Mouse (Mus musculus): ENCODE results near the gene Acmsd. TPM values are rescaled to one million over a fixed set of nuclear protein-coding genes. Genes with fewer than 3 reads are reported as not detected.

The Acmsd gene
- polyA plus RNA-seq, 1 experiment from 2014 or later, result 6.1 TPM

- H3K9me3 ChIP-seq (replicated peaks; ENCODE audit: low read length), result no peaks in the 10 kb centered on the region
- peak within 1 kb of the TSS; percentile 69 for H3K4me2 ChIP-seq (ENCODE audit: low read length)
- no peaks in the 10 kb centered on the region for H3K27me3 ChIP-seq (ENCODE audit: insufficient read depth, low read length)
- TF ChIP-seq CTCF (IDR thresholded peaks at IDR 0.05; ENCODE audit: low read depth), result peak; percentile 42
- peaks cover 8% of the 10 kb centered on the region; the same call in 1 of the 2 replicates for H3K4me1 ChIP-seq (replicated peaks; ENCODE audit: insufficient read depth, low read length)
- H3K9ac ChIP-seq (ENCODE audit: low read depth, low read length), result peak within 1 kb of the TSS; percentile 93
- under 1% methylated on average over 59 of the region's 63 CpGs for WGBS
- peak within 1 kb of the TSS; percentile 90 for H3K4me3 ChIP-seq (replicated peaks; ENCODE audit: low read depth, low read length)
- H3K36me3 ChIP-seq (ENCODE audit: insufficient read depth, low read length), result no peaks in the 10 kb centered on the region
- ATAC-seq (replicated peaks; ENCODE audit: low FRiP score, low read depth) (peak; percentile 99), DNase-seq (ENCODE audit: low spot score) (peak; percentile 100)
- H3K27ac ChIP-seq, result peak within 1 kb of the TSS; percentile 95
Observed at GRCm38 (mm10) chr1:127773803-127774500, 44.7 kb downstream of the Acmsd start, which contains the start of gene Ccnt2. Gene Ccnt2, plus strand, starts transcription at chr1:127774164.

GRCm38 (mm10) chr1:127774501-127774880 is 45.3 kb downstream of the Acmsd start:
- no peaks in the 10 kb centered on the region for H3K9me3 ChIP-seq (replicated peaks; ENCODE audit: low read length)
- no peaks in the 10 kb centered on the region for H3K27me3 ChIP-seq (ENCODE audit: insufficient read depth, low read length)
- peaks cover 8% of the 10 kb centered on the region for H3K4me1 ChIP-seq (replicated peaks; ENCODE audit: insufficient read depth, low read length)
- H3K27ac ChIP-seq, result peak overlapping the region; percentile 95
- H3K4me3 ChIP-seq (replicated peaks; ENCODE audit: low read depth, low read length), result peak overlapping the region; percentile 90
- TF ChIP-seq CTCF (IDR thresholded peaks at IDR 0.05; ENCODE audit: low read depth), result no peak; the same call in 1 of the 2 replicates
- peak; percentile 25 for ATAC-seq (replicated peaks; ENCODE audit: low FRiP score, low read depth)
- H3K36me3 ChIP-seq (ENCODE audit: insufficient read depth, low read length), result no peaks in the 10 kb centered on the region
- under 1% methylated on average over 31 of the region's 31 CpGs for WGBS
- peak overlapping the region; percentile 93 for H3K9ac ChIP-seq (ENCODE audit: low read depth, low read length)
- peak; percentile 71 for DNase-seq (ENCODE audit: low spot score)
- H3K4me2 ChIP-seq (ENCODE audit: low read length), result peak overlapping the region; percentile 69

- Histone ChIP-seq H3K4me2 (ENCODE audit: low read length) (peak overlapping the region; percentile 69), H3K27me3 (ENCODE audit: insufficient read depth, low read length) (no peaks in the 10 kb centered on the region), H3K27ac (no peak overlapping the region), H3K9ac (ENCODE audit: low read depth, low read length) (peak overlapping the region; percentile 93), H3K4me1 (replicated peaks; ENCODE audit: insufficient read depth, low read length) (peaks cover 8% of the 10 kb centered on the region), H3K4me3 (replicated peaks; ENCODE audit: low read depth, low read length) (peak overlapping the region; percentile 90), H3K9me3 (replicated peaks; ENCODE audit: low read length) (no peaks in the 10 kb centered on the region), H3K36me3 (ENCODE audit: insufficient read depth, low read length) (no peaks in the 10 kb centered on the region)
- WGBS, result 10% methylated on average over 10 of the region's 10 CpGs
- DNase-seq (ENCODE audit: low spot score) (no peak), ATAC-seq (replicated peaks; ENCODE audit: low FRiP score, low read depth) (no peak)
- no peak for TF ChIP-seq CTCF (IDR thresholded peaks at IDR 0.05; ENCODE audit: low read depth)
Observed at GRCm38 (mm10) chr1:127775206-127775720, 46.0 kb downstream of the Acmsd start.

- WGBS, result 57% methylated on average over 6 of the region's 6 CpGs
- H3K9me3 ChIP-seq (replicated peaks; ENCODE audit: low read length), result no peaks in the 10 kb centered on the region
- no peak overlapping the region for H3K4me3 ChIP-seq (replicated peaks; ENCODE audit: low read depth, low read length)
- H3K4me2 ChIP-seq (ENCODE audit: low read length), result peak overlapping the region; percentile 36
- DNase-seq (ENCODE audit: low spot score) (no peak), ATAC-seq (replicated peaks; ENCODE audit: low FRiP score, low read depth) (no peak)
- no peaks in the 10 kb centered on the region for H3K36me3 ChIP-seq (ENCODE audit: insufficient read depth, low read length)
- H3K9ac ChIP-seq (ENCODE audit: low read depth, low read length), result peak overlapping the region; percentile 35; the same call in 1 of the 2 replicates
- no peak overlapping the region for H3K27ac ChIP-seq
- H3K27me3 ChIP-seq (ENCODE audit: insufficient read depth, low read length), result no peaks in the 10 kb centered on the region
- H3K4me1 ChIP-seq (replicated peaks; ENCODE audit: insufficient read depth, low read length), result peaks cover 8% of the 10 kb centered on the region
- no peak for TF ChIP-seq CTCF (IDR thresholded peaks at IDR 0.05; ENCODE audit: low read depth)
Observed at GRCm38 (mm10) chr1:127776246-127776645, 47.0 kb downstream of the Acmsd start.

- Histone ChIP-seq H3K36me3 (ENCODE audit: insufficient read depth, low read length) (no peaks in the 10 kb centered on the region), H3K4me2 (ENCODE audit: low read length) (no peak overlapping the region), H3K9me3 (replicated peaks; ENCODE audit: low read length) (no peaks in the 10 kb centered on the region), H3K4me3 (replicated peaks; ENCODE audit: low read depth, low read length) (no peak overlapping the region), H3K27me3 (ENCODE audit: insufficient read depth, low read length) (no peaks in the 10 kb centered on the region), H3K4me1 (replicated peaks; ENCODE audit: insufficient read depth, low read length) (peaks cover 8% of the 10 kb centered on the region), H3K9ac (ENCODE audit: low read depth, low read length) (no peak overlapping the region), H3K27ac (no peak overlapping the region)
- ATAC-seq (replicated peaks; ENCODE audit: low FRiP score, low read depth) (no peak), DNase-seq (ENCODE audit: low spot score) (no peak)
- WGBS, result 86% methylated on average over 3 of the region's 3 CpGs
- TF ChIP-seq CTCF (IDR thresholded peaks at IDR 0.05; ENCODE audit: low read depth), result no peak
Observed at GRCm38 (mm10) chr1:127778611-127779010, 49.4 kb downstream of the Acmsd start.

- Histone ChIP-seq H3K27ac (no peak overlapping the region), H3K27me3 (ENCODE audit: insufficient read depth, low read length) (no peaks in the 10 kb centered on the region), H3K36me3 (ENCODE audit: insufficient read depth, low read length) (no peaks in the 10 kb centered on the region), H3K9ac (ENCODE audit: low read depth, low read length) (no peak overlapping the region), H3K4me1 (replicated peaks; ENCODE audit: insufficient read depth, low read length) (peaks cover 7% of the 10 kb centered on the region), H3K9me3 (replicated peaks; ENCODE audit: low read length) (no peaks in the 10 kb centered on the region), H3K4me3 (replicated peaks; ENCODE audit: low read depth, low read length) (no peak overlapping the region), H3K4me2 (ENCODE audit: low read length) (no peak overlapping the region)
- ATAC-seq (replicated peaks; ENCODE audit: low FRiP score, low read depth), result no peak
- TF ChIP-seq CTCF (IDR thresholded peaks at IDR 0.05; ENCODE audit: low read depth), result no peak
- DNase-seq (ENCODE audit: low spot score), result no peak
- WGBS, result 29% methylated on average over 3 of the region's 3 CpGs
Observed at GRCm38 (mm10) chr1:127780142-127780541, 50.9 kb downstream of the Acmsd start.
